Mouse (Mus musculus) thymus, postnatal 36 days (tissue): ENCODE data around the gene Pbx4.
A peak's percentile ranks its signal among the peaks of the same experiment; 100 is the strongest.

Source experiments
- DNase-seq, 2 experiments: peaks; one replicate each; pipeline ENCODE4 v3.0.0; 2022; ENCODE audit warnings: mixed read lengths in 2 of 2

Gene Pbx4

GRCm38 (mm10) chr8:69809820-69810219 is 22.5 kb upstream of the Pbx4 start:
- no peak for DNase-seq

DNA sequence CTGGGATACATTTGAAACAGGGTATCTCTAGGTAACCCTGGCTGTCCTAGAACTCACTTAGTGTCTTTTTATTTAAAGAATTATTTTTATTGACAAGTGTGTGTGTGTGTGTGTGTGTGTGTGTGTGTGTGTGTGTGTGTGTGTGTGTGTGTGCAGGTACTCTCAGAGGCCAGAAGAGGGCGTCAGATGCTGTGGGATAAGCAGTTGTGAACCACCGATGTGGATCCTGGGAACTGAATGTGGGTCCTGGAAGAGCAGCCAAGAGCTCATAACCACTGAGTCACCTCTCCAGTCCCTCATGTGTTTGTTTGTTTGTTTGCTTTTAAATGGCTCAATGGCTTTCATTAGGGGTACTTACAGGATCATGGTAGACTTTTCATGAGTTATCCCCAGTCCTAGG is 17.4 kb upstream of the Pbx4 start:
- DNase-seq, result no peak

DNA sequence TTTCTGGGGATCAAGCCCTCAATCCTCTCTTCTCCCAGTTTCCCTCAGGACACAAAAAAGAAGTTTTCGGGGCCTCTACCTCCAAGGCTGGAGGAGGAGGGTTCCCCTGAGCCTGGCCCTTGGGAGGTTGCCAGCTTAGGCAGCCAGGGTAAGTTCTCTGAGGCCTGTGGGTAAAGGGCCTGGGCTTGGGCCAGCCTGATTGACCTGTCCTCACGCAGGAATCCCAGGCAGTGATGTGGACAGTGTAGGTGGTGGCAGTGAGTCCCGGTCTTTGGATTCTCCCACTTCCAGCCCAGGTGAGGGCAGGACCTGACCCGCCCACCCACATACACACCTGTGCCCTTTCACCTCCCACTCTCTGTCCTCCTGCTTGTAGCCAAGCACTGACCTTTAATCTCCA is 16.9 kb upstream of the Pbx4 start:
- DNase-seq, result no peak

GRCm38 (mm10) chr8:69820466-69820865 is 11.8 kb upstream of the Pbx4 start:
- DNase-seq, result no peak

DNA sequence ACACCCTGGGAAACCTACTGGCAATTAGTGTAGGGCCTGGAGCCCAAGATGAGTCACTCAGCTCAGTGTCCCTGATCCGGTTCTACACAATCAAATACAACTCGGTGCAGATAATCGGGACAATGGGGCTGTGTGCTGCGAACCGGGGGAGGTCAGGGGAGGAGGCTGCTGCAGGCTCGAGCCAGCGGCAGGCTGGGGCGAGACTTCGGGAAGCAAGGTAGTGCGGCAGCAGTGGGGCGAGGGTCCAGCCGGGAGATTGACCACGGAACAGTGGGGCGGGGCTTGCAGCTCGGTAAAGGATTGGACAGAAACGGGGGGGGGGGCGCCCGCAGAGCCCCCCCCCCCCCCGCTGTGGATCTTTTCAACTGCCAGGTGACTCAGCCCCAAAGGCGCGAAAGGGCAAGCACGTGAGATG is 10.3 kb upstream of the Pbx4 start:
- peak; percentile 26 to 50 for DNase-seq

DNA sequence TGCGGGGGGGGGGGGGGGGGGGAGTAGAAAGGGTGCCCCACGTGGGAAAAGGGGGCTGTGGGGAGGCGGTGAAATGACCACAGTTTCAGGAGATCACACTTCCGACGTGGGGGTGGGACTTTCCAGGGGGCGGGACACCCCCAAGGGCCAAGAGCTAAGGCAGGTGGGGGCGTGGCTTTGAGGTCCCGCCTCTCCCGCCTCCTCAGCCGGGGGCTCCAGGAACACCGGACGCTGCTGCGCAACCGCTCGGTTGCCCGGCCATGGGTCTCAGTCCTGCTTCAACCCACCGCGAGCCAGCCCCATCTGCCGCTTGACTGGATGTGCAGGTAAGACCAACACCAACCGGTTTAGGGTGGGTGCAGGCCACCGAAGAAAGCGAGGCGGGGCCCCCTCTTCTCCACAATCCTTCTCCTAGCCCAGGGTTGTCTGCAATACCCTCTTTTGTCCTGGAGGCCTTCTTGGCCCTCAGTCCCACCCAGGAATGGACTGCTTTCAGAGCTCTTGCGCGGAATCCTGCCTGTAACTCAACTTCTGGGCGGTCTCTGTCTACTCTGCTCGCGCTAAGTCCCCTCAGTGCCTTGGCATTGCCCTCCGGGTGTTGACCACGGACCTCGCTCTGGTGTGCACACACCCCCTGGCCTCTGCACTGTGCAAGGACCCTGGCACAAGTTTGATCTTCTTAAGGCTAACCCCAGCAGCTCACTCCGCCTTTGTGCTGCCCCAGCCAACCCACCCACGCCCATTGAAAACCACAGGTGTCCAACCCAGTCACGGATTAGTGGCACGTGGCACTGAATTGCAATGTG is 9.7 kb upstream of the Pbx4 start, which contains the start of gene Lpar2:
Gene Lpar2, plus strand, starts transcription at position 44 of the 806 bp plus-strand sequence.
- peak; percentile 74 to 82 for DNase-seq

- no peak for DNase-seq
Observed at GRCm38 (mm10) chr8:69826371-69826770, 5.9 kb upstream of the Pbx4 start.

DNA sequence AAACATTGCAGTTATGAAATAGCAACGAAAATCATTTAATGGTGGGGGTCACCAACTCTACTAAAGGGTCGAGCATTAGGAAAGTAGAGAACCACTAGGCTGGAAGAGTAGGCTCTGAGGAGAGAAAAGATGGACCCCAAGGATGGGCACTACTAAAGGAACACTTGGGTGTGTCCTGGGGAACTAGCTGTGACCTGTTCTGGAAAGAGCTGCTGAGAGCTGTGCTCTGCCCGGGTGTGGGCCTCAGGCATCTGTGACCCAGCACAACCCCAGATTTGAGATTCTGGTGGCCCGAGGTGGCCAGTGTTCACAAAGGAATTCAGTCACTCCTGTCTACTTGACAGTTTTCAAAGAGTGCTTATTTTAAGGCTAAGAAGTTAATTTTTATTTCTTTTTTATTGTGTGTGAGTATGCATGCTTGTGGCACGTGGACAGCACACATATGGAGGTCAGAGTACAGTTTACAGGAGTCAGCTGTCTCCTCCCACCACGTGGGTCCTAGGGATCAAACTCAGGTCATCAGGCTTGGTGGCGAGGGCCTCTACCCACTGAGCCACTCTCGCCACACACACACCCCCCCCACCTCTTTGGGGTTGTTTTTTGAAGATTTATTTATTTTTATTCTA is 4.9 kb downstream of the Pbx4 start:
- DNase-seq, result no peak

- no peak for DNase-seq
Observed at GRCm38 (mm10) chr8:69847167-69848065, 15.1 kb downstream of the Pbx4 start.

- no peak for DNase-seq
Observed at GRCm38 (mm10) chr8:69848951-69849350, 16.7 kb downstream of the Pbx4 start.

GRCm38 (mm10) chr8:69849899-69850298 is 17.6 kb downstream of the Pbx4 start:
- DNase-seq, result peak in 1 of 2 experiments; percentile 15

DNA sequence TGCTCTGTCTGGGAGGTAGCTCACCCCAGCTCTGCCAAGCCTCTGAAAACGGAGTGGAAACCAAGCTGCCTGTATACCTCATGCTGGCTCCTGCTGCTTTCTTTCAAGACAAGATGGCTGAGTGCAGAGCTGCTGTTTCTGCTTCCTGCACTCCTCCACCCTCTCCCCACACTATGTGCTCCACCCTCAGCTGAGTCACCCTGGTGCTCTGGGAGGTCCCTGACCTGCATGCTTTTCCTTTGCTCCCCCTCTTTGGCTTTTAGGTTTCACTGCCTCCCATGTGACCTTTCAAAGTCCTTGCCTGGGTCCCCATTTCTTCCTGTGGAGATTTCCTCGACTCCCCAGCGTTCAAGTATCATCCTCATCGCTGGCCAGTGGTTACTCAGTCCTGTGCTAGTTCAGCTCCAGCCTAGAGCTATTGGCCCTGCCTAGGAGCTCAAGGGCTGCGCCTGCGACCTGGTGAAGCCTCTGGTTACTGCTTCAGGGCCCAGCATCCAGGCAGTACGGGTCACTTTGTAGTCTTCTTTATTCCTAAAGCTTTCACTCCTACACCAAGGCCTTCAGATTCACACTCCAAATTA is 18.7 kb downstream of the Pbx4 start:
- DNase-seq, result no peak

DNA sequence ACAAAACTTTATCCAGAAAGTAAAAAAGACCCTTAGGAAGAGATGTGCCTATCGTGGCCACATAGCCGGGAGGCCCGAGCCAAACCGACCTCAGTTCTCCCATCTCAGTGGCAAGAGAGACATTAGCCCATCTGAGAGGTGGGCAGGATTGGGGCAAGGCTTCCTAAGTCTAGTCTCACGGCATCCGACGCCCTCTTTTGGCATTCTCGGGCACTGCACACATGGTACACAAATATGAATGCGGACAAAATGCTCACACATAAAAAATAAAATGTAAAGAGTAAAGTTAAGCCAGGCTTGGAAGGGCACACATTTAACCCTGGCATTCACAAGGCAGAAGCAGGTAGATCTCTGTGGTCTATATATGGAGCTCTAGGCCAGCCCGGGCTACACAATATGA is 21.6 kb downstream of the Pbx4 start:
- DNase-seq, result no peak

DNA sequence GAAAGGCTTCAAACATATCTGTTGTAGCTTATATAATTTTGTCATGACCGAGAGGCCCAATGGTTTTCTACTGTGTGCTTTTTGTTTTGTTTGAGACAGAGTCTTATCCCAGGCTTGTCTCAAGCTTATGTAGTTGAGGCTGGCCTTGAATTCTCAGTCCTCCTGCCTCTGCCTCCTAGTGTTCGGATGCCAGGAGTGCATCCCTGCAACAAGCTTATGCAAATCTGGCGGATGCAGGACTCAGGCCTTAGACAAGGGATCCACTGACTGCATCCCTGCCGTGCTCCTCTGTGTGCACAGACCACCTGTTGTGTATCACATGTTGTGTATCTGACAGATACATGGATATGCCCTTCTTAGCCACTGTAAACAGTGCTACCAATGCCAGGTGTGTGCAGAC is 28.5 kb downstream of the Pbx4 start:
- DNase-seq, result no peak

GRCm38 (mm10) chr8:69861251-69861650 is 29.0 kb downstream of the Pbx4 start:
- DNase-seq, result no peak

GRCm38 (mm10) chr8:69863387-69864020 is 31.2 kb downstream of the Pbx4 start:
- no peak for DNase-seq

GRCm38 (mm10) chr8:69864180-69864579 is 31.9 kb downstream of the Pbx4 start:
- DNase-seq, result no peak

DNA sequence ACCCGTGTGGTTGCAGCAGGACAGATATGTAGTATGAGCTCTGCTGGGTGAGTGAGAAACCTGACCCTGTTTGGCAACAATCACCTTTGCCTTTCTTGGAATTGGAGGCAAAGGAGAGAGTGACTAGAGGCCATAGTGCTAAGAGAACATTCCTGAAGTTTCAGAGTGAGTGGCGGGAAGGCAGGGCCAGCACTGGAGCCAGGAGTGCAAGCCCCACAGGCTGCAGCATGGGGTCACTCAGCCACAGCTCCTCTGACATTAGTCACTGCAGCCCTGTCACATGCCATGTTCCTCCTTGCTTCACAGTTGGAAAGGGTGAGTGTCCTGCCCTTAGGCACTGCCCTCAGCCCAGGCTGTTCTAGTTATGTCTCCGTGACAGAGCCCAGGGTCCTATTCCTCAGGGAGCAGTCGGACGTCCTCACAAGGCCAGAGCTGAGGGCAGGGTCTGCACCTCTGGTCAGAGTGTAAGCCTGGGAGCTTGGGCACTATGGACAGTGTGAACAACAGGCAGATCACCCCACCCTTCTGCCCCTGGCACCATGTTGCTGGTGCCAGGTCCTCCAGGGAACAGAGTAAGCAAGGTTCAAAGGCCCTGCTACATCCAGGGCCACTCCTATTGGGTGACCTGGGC is 35.5 kb downstream of the Pbx4 start:
- DNase-seq, result no peak

DNA sequence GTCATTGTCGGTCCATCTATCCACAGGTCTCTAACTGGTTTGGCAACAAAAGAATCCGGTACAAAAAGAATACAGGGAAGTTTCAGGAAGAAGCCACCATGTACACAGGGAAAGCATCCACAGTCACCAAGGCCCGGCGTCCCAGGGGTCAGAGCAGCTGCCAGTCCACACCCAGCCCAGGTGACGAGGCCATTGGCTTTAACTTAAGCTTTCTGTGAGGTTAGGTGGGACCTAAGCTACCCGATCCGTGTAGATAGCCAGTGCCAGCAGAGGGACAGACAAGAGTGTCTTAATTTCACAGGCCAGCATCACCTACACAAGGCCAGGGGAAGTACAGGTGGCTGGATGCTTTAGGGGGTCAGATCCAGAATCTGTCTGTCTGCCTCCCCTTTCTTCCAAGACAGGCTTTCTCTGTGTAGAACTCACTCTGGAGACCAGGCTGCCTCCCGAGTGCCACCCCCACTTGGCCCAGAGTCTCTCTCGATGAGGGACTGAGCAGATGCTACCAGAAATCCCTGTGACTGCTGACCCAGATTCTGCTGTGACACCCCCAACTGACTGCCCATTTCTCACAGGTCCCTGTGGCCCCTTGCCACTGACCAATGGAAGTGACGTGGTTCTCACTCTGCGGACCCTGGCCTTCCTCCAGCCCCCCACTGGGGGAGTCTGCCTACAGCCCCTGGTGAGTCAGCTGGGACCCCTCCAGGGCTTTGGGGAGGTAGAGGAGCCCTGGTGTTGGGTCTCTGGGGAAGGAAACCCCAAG is 37.9 kb downstream of the Pbx4 start:
- DNase-seq, result no peak

DNA sequence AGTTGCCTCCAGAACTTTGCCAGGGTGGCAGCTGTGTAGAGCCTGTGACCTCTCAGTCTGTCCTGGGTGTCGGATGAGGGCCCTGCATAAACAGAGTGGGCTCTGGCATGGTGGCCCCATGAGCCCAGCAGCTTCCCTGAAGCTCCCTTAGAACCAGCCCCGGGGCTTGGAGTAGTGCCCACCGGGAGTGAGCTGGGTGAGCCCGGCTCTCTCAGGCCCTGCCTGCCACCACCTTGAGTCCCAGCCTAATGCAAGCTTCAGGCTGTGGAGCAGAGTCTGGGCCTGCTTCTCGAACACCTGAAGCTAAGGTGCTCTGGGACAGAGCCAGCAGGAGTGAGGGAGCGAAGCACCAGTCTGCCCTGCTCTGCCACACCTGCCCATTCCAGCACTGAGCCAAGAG is 38.6 kb downstream of the Pbx4 start:
- no peak for DNase-seq

- peak; percentile 29 to 49 for DNase-seq
Observed at GRCm38 (mm10) chr8:69874155-69874554, 41.9 kb downstream of the Pbx4 start.
